Mouse (Mus musculus) heart, postnatal 0 days (tissue): ENCODE measurements around the gene Gm20431. TPM values are rescaled to one million over a fixed set of nuclear protein-coding genes. Genes with fewer than 3 reads are reported as not detected.

ENCODE experiments used
- ATAC-seq: fragments of 200-750 bp; cut with Nextera tagmentation; 2 replicates; pipeline ENCODE4 v1.8.0; 2017; ENCODE audit warnings: low read depth, moderate number of reproducible peaks, moderate library complexity; ENCODE audit not compliant: insufficient read depth
- DNase-seq: peaks from one replicate; pipeline ENCODE4 v3.0.0-alpha.2; 2016; ENCODE audit warnings: low spot score
- H3K27ac ChIP-seq: fragments of 300-500 bp; sonication (generic); 2 replicates; pipeline ENCODE4 v1.5.1; 2014; ENCODE audit warnings: low read depth, mild to moderate bottlenecking
- H3K27me3 ChIP-seq: fragments of 300-500 bp; sonication (generic); 2 replicates; pipeline ENCODE4 v1.6.1; 2014; ENCODE audit warnings: low read length, mixed read lengths; ENCODE audit not compliant: control insufficient read depth, insufficient read depth
- H3K36me3 ChIP-seq: fragments of 300-500 bp; sonication (generic); replicated peaks from 2 replicates; pipeline ENCODE4 v1.6.1; 2014; ENCODE audit warnings: low read length, mixed read lengths; ENCODE audit not compliant: control insufficient read depth, insufficient read depth
- H3K4me1 ChIP-seq: fragments of 300-500 bp; sonication (generic); 2 replicates; pipeline ENCODE4 v1.6.1; 2014; ENCODE audit warnings: antibody characterized with exemption; ENCODE audit not compliant: control insufficient read depth, insufficient read depth
- H3K4me2 ChIP-seq: fragments of 300-500 bp; sonication (generic); 2 replicates; pipeline ENCODE4 v1.6.1; 2014; ENCODE audit warnings: low read depth, mild to moderate bottlenecking, low read length, moderate library complexity
- H3K4me3 ChIP-seq: fragments of 300-500 bp; sonication (generic); 2 replicates; pipeline ENCODE4 v1.5.1; 2014; ENCODE audit warnings: low read depth, low read length
- H3K9ac ChIP-seq: fragments of 300-500 bp; sonication (generic); replicated peaks from 2 replicates; pipeline ENCODE4 v1.6.1; 2014; ENCODE audit warnings: low read depth, low read length, mixed read lengths
- H3K9me3 ChIP-seq: fragments of 300-500 bp; sonication (generic); replicated peaks from 2 replicates; pipeline ENCODE4 v1.6.1; 2016; ENCODE audit warnings: low read length; ENCODE audit not compliant: control insufficient read depth
- CTCF ChIP-seq: IDR thresholded peaks from 2 replicates; pipeline ENCODE4 v1.5.1; 2016; ENCODE audit warnings: antibody characterized with exemption, control low read depth, low read depth
- EP300 ChIP-seq: IDR thresholded peaks from 2 replicates; pipeline ENCODE4 v1.6.1; 2016; ENCODE audit warnings: antibody characterized with exemption, low read depth
- WGBS: fragments of 180-500 bp; shearing (Covaris S2); extraction: QIAGEN DNeasy Blood & Tissue Kit; methylation state at CpG from one replicate; pipeline ENCODE4 v1.1.7; 2014; 5-methylcytosine and 5-hydroxymethylcytosine counted together
- polyA plus RNA-seq: library from polyadenylated mRNA; unstranded; fragments of >200 nt; fragmentation: Nextera tagmentation; extraction: Ambion mirVana; gene quantifications from 2 replicates; pipeline ENCODE4 v1.2.1, GENCODE M21; 2015
- total RNA-seq: library from RNA; depleted of rRNA; stranded (reverse); fragments of >200 nt; gene quantifications from 2 replicates; pipeline ENCODE4 v1.2.3, GENCODE M21; 2014; ENCODE audit warnings: low replicate concordance

Gene Gm20431
- total and polyA plus RNA-seq, 2 experiments from 2014 or later: 5.1 to 5.8 TPM

GRCm38 (mm10) chr2:167630421-167630820, 30.9 kb downstream of the Gm20431 start:
- no peak for ATAC-seq
- Histone ChIP-seq H3K36me3 (no peaks in the 10 kb centered on the region), H3K4me1 (peaks cover 48% of the 10 kb centered on the region), H3K9me3 (no peaks in the 10 kb centered on the region), H3K4me3 (peak overlapping the region; percentile 98), H3K27me3 (no peaks in the 10 kb centered on the region), H3K9ac (peak overlapping the region; percentile 96), H3K27ac (peak overlapping the region; percentile 93; the same call in 1 of the 2 replicates), H3K4me2 (peak overlapping the region; percentile 98)
- TF ChIP-seq EP300 (no peak), CTCF (no peak)
- WGBS: 41% methylated on average over 5 of the region's 5 CpGs
- no peak for DNase-seq

GRCm38 (mm10) chr2:167629665-167630209, 31.6 kb downstream of the Gm20431 start:
- H3K36me3 ChIP-seq: no peaks in the 10 kb centered on the region
- H3K9ac ChIP-seq: peak overlapping the region; percentile 96
- H3K4me3 ChIP-seq: no peak overlapping the region; the same call in 1 of the 2 replicates
- no peak for TF ChIP-seq CTCF
- no peak for TF ChIP-seq EP300
- 69% methylated on average over 11 of the region's 11 CpGs for WGBS
- no peaks in the 10 kb centered on the region for H3K9me3 ChIP-seq
- H3K27ac ChIP-seq: peak overlapping the region; percentile 46; the same call in 1 of the 2 replicates
- peak overlapping the region; percentile 98; the same call in 1 of the 2 replicates for H3K4me2 ChIP-seq
- no peaks in the 10 kb centered on the region for H3K27me3 ChIP-seq
- peaks cover 48% of the 10 kb centered on the region for H3K4me1 ChIP-seq
- ATAC-seq (no peak), DNase-seq (no peak)

GRCm38 (mm10) chr2:167628872-167629271, 32.4 kb downstream of the Gm20431 start:
- Histone ChIP-seq H3K9ac (no peak overlapping the region), H3K9me3 (no peaks in the 10 kb centered on the region), H3K4me1 (peaks cover 44% of the 10 kb centered on the region), H3K4me3 (no peak overlapping the region), H3K4me2 (no peak overlapping the region), H3K27ac (peak overlapping the region; percentile 46), H3K27me3 (no peaks in the 10 kb centered on the region), H3K36me3 (no peaks in the 10 kb centered on the region)
- DNase-seq (peak; percentile 57), ATAC-seq (no peak)
- WGBS: 11% methylated on average over 4 of the region's 4 CpGs
- no peak for TF ChIP-seq EP300
- no peak for TF ChIP-seq CTCF

- ATAC-seq: no peak
- Histone ChIP-seq H3K4me1 (peaks cover 41% of the 10 kb centered on the region), H3K27ac (no peak overlapping the region), H3K4me3 (no peak overlapping the region), H3K4me2 (no peak overlapping the region), H3K36me3 (no peaks in the 10 kb centered on the region), H3K9ac (no peak overlapping the region), H3K27me3 (no peaks in the 10 kb centered on the region), H3K9me3 (no peaks in the 10 kb centered on the region)
- no peak for DNase-seq
- no peak for TF ChIP-seq CTCF
- no peak for TF ChIP-seq EP300
- 82% methylated on average over 7 of the region's 7 CpGs for WGBS
These were observed 34.3 kb downstream of the Gm20431 start for GRCm38 (mm10) chr2:167627019-167627418.

- WGBS: 44% methylated on average over 2 of the region's 2 CpGs
- peaks cover 47% of the 10 kb centered on the region for H3K4me1 ChIP-seq
- no peaks in the 10 kb centered on the region for H3K27me3 ChIP-seq
- no peak overlapping the region for H3K4me2 ChIP-seq
- ATAC-seq (no peak), DNase-seq (no peak)
- no peak overlapping the region for H3K27ac ChIP-seq
- H3K4me3 ChIP-seq: no peak overlapping the region
- no peaks in the 10 kb centered on the region; the same call in 1 of the 2 replicates for H3K36me3 ChIP-seq
- no peak for TF ChIP-seq CTCF
- TF ChIP-seq EP300: no peak
- H3K9ac ChIP-seq: no peak overlapping the region
- no peaks in the 10 kb centered on the region for H3K9me3 ChIP-seq
These were observed 35.6 kb downstream of the Gm20431 start for GRCm38 (mm10) chr2:167625670-167626069.
